Mouse (Mus musculus) kidney, postnatal 14 days (tissue): ENCODE measurements around the gene Rpl36.
A peak's percentile ranks its signal among the peaks of the same experiment; 100 is the strongest.

Experiments
- DNase-seq: peaks from one replicate; pipeline ENCODE4 v3.0.0; 2022; ENCODE audit warnings: mixed read lengths

Rpl36 gene

DNA sequence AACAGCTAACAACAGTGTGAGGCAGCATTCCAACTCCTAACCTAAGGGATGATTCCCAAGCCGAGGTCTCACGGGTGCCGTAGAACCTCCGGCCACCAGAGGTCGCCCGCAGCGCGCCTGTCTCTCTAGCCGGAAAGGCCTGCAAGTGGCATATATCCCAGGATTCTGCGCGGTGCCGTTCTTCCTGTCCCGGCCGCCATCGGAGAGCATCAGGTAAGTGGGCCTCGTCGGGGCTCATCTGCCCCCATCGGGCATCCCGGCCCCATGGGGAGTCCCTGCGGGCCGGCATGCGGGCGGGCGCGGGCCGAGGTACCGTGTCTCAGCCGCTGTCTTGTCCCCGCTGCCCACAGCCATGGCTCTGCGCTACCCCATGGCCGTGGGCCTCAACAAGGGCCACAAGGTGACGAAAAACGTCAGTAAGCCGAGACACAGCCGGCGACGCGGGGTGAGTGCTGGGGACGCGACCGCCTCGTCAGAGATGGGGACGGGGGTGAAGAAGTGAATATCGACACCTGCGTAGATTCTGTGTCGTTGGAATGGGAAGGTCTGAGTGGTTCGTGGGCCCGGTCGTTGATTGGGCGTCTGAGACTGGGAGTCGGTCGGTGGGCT, at the start of gene Rpl36:
Gene Rpl36 (plus strand): TSS at position 181 of the 609 bp plus-strand sequence.
- DNase-seq, result peak; percentile 96

DNA sequence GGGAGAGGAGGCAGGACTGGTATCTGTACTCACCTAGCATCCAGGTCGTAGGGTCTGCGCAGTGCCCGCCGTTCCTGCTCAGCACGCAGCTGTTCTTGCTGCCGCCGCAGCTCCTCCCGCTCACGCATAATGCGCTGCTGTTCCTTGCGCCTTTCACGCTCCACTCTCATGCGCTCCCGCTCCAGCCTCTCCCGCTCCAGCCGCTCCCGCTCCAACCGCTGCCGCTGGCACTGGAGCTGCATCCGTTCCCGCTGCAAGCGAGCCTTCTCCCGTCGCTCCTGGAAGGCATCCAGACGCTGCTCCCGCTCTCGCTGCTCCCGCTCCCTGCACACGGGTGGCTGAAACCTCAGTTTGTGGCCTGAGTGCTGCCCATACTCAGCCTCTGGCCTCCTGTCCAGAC, 46.9 kb upstream of the Rpl36 start:
- no peak for DNase-seq

DNA sequence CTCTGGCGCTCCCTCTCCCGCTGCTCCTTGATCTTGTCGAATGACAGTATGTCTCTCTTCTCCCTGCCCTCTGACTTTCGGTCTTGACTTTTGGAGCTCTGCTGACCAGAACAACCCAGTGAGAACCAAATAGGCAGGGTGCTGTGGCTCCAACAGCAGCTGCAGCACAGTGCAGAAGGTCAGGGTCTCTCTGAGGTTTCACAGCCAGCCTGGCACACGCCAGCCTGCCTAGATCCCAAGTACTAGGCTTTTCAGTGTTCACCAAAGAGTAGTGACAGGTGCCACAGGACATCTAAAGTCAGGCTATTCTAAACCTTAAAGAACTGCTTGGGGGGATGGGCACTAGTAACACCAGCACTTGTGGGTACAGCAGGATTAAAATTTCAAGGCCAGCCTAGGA, 46.3 kb upstream of the Rpl36 start:
- no peak for DNase-seq

DNA sequence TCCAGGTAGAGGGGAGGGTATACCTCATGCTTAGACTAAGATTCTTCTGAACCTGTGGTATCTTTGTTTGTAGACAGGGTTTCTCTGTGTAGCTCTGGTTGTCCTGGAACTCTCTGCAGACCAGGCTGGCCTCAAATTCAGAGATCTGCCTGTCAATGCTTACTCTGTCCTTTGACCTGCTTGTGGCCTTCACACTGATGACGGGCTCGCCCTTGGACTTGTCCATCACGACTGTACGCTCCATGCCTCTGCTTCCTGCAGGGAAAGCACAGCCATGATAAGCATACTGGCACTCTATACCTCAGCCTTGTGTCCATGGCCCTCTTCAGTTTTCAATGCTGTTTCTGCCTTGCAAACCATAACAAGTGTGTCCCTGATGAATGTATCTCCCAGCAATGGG, 45.8 kb upstream of the Rpl36 start:
- DNase-seq, result no peak

DNA sequence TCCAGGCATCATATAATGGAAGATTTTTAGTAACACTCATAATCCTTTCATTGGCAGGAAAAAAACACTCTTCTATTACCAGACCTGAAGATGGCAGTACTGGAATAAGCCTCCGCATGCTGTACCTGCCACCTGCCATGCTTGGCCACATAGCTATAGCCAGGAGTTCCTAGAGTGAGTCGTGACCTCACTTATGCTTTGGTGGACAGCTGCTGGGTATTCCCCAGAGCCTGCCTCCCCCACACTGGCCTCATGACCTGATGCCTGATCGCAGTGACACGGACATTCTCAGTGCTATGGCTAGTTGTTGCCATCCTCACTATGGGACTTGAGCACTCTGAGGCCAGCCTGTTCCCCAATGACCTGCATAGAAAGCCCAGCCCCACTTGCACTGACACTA, 42.9 kb upstream of the Rpl36 start:
- DNase-seq, result no peak

DNA sequence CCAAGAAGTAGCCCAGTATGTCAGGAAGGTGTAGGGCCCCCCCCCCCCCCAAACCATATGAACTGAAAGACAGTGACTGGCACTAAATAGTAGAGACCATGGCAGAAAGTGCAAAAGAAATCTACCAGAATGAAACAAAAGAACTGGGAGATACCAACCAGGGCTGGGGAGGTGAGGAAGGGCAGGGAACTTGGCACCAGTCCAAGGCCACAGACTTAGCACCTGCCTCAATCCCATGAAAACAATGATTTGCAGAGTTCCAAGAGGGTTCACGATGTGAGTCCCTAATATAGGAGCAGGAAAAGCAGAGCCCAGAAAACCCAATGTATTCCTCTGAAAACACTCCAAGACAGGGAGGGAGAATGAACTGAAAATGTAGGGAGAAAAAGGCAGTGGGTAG, 41.1 kb upstream of the Rpl36 start:
- DNase-seq, result peak; percentile 44

DNA sequence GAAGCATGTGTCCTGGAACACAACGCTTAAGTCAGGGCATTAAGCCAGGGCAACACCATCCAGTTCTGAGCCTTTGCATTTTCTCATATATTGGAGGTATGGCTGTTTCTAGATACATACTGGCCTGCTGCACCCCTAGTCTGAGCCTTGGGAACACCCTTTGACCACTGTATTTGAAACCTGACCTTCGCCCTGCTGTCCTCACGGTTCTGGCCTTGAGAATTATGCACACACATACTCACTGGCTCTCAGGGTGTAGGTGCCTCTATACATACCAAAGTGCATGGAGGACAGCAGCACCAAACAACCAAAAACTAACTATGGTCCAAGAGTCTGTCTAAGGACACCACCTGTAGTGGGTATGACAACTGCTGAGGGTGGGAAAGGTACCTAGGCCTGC, 40.3 kb upstream of the Rpl36 start:
- no peak for DNase-seq

DNA sequence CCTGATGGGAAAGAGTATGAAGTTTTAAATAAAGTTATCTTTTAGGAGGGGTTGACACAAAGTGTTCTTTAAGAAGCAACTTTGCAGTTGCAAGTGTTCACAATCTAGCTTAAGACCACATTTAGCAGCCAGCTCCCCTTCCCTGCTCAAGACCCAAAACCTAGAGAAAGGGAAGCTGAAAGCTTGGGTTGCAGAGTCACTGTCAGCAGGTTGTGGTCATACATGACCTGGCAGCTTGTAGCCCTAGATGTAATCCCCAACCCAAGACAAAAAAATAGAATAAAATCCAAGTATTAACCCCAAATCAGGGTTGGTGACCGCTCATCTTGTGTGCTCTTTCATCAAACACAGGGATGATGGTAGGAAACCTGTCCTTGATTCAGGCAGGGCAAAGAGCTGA, 30.1 kb upstream of the Rpl36 start:
- no peak for DNase-seq

DNA sequence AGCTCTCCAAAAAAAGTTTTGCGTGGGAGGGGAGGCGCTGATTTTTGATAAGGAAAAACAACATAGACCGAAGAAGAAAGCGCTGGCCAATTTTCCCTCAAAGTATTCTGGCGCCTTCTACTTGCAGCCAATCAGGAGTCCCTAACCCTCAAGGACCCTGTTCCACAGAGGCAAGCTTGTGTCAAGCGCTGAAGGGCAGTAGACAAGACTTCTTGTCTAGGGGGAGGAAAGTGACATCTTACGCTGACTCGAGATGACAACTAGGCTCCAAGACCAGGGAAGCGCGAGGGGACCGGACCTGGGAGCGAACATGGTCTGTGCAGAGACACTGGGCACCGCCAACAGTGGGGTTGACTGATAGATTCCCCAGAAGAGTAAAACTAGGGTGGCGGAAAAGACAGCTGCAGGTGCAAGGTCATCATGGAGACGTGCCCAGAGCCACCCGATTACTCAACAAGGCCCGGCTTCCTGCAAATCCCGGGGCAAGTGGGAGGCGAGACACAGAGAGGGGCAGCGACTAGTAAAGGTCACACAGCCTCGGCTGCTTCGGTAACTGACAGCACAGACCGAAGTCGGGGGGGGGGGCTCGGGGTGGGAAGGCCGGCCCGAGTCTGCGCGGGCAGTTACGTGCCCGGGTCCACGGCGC, 29.5 kb upstream of the Rpl36 start:
- DNase-seq, result no peak

DNA sequence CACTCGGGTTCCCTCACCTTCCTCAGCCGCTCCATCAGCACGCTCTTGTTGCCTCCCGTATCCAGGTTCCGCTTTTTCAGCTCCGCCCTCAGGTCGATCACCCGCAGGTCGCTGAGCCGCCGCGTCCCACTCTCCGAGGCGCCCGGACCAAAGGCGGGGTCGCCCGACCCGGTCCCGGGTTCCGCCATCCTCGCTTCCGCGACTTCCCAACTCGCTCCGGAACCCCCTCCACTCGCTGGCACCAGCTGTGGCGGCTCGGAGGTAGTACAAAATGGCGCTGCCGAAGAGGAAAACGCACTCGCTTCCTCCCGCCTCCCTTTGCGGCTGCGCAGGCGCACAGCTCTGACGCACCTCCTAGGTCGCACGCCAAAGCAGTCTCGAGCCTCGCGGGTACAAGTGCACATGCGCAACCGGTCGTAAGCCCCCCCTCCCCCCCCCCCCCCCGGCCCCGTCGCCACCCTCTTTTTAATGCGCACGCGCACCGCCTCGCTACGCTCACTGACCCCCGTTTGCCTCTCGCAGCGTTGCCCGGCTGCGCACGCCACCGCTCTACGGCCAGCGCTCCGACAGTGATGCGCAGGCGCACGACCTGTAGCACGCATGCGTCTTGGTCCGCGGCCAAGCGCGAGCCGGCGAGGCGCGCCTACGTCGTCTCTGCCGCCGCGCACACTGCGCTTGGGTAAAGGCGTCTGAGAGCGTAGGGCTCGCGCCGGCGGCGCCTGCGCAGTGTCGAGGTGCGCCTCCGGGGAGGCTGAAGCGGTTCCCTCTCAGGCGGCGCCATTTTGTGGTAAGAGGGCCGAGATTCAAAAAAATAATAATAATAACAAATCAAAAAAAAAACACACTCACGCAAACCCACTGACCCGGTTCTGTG, 28.7 kb upstream of the Rpl36 start, which contains the start of the genes Safb2 and Safb:
Gene Safb2 (minus strand): TSS at position 329 of the 874 bp plus-strand sequence.
Gene Safb (plus strand): TSS at position 569 of the 874 bp plus-strand sequence.
- peak; percentile 99 for DNase-seq

DNA sequence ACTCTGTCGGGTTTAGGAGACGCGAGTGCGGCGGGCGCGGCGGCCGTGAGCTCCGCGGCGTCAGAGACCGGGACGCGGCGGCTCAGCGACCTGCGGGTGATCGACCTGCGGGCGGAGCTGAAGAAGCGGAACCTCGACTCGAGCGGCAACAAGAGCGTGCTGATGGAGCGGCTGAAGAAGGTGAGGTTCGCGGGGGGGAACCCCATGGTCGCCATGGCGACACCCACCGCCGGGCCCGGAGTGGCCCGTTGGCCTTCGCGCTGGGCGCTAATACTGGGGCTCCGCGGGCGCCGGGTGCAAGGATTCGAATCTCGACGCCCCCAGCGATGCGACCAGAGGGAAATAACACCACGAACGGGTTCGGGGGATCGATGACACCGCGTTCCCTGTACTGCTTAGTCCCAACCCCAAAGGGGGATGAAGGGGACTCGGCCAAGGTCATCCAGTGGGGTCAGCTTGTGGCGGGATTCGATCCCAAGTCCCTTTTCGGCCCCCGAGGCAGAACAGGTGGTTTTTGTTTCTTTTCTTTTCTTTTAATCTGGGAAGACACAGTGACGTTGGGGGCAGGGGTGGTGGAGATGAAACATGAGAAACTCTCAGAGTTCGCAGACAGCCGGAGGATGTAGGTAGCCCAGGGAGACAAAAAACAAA, 27.9 kb upstream of the Rpl36 start:
- peak; percentile 68 for DNase-seq

DNA sequence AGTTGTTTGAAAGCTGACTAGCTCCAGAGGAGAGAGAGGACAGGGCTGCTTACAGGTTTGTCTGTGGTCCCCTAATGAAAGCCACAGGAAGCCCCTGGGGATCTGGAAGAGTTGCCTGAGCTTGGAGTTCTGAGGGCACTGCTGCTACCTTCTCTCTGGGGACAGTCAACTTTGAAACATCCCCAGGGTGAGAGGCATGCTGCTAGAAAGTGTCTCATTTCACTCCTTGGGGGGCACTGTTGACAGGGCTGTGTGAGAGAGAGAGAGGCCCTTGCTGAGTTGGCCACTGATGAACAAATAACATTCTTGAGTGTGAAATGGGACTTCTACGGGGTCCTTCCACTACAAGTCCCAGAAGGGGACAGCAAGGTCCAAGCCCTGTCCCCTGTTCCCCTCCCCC, 25.4 kb upstream of the Rpl36 start:
- DNase-seq, result no peak

DNA sequence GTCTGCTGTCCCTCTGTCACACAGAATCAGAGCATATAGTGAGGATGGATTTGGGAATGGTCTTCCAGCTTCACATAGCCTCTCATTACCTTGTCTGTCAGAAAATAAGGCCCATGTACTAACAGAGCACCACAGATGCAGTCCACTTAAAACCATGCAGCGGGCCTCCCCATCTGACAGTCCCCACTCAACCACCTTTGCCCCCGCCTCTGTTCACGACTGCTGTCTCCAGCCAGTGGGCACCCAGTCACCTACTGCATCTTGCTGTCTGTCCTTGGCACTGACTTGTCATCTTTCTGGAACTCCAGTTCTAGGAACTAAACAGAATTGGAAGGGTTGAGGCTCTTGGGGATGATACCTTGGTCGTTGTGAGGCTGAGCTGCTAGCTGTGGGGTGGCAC, 24.3 kb upstream of the Rpl36 start:
- DNase-seq, result no peak

DNA sequence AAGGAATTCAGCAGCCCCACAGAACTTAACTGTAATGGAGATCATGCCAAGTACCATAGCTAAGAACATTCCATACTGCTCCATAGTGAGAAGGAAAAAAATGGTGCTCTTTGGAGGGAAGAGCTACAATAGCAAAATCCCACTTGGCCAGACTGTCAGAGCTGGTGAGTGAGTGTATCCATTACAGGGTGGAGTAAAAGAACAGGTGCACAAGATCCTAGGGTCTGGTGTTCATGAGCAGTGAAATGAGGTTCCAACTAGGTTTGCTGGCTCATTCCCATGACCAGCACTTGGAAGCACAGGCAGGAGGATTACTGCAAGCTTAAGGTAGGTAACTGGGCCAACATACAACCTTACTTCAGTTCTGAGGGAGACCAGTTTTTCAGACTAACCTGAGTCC, 20.7 kb upstream of the Rpl36 start:
- DNase-seq, result no peak

DNA sequence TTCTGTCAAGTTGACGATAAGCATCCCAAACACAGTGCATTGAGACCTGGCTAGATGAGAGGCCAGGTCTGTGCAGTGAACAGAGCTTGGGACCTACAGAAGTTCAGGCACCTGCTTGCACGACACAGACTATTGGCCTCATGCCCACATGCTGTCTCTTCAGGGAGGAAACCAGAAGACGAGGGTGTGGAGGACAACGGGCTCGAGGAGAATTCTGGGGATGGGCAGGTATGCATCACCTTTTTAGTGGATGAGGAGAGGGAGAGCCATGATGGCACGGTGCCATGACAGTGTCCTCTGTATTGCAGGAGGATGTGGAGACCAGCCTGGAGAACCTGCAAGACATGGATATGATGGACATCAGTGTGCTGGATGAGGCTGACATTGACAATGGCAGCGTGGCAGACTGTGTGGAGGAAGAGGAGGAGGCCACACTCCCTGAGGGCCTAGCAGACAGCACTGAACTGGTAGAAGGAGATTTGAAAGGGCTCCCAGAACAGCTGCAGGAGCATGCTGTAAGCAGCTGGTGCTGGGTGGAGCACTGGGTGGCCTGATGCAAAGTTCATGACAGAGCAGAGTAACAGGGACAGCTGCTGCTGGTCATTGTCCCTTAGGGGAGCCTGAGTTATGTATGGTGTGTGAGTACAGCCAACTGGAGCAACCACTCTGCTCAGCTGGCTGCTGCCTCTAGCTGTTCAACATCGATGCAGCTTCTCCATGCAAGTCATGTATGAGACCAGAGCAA, 19.5 kb upstream of the Rpl36 start:
- peak; percentile 41 for DNase-seq

DNA sequence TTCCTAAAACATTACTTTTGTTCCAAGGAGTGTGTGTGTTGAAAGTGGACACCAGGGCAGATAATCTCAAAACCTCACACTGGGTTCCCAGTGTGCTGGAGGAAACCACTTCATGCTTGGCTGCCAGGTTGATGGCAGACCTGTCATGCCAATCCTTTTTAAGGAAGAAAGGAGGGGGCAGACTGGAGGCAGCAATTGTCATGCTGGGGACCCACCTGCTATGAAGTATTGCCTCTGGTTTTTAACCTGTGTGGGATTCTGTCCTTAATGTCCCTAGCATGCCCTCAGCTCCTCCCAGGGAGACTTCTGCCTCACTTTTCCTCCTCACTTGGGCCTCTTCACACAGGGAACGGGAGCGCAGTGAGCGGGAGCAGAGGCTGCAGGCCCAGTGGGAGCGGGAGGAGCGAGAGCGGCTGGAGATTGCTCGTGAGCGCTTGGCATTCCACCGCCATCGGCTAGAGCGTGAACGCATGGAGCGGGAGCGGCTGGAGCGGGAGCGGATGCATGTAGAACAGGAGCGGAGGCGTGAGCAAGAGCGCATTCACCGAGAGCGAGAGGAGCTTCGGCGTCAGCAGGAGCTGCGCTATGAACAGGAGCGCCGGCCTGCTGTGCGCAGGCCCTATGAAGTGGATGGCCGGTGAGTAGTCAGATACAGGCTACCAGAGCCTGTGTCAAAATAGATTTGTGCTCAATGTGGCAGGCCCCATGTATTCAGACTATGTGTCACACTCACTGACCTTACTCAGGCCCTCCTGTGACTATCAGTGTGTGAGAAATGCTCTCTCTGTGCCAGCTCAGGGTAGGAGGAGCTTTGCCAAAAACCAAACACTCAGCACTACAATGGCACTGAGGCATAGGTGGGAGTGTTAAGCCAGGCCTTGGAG, 9.8 kb upstream of the Rpl36 start:
- DNase-seq, result no peak

DNA sequence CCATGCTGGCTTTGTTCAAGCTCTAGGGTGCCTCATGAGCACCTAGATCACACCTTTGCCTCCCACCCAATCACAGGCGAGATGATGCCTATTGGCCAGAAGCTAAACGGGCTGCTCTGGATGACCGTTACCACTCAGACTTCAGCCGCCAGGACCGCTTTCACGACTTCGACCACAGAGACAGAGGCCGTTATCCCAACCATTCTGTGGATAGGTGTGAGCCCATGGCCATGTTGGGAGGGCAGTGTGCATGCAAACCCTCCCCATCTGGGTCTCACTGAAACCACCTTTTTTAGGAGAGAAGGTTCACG, 9.2 kb upstream of the Rpl36 start:
- no peak for DNase-seq

DNA sequence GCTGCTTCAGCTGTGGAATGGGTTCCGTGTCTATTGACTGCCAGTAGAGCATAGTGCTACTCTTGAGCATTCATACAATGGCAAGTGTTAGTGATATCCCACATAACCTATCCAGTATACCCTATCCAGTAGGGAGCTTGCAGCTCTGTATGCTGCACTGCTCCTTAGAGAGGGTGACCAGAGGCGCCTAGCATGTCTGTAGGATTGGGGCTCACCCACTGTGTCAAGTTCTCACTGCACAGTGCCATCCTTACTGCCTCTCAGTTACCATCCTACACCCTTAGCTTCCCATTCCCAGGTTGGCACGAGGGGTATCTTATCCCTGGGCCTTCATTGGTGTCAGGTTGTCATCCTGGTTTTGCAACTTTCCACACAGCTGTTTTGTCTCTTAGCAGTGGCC, 8.8 kb upstream of the Rpl36 start:
- no peak for DNase-seq

DNA sequence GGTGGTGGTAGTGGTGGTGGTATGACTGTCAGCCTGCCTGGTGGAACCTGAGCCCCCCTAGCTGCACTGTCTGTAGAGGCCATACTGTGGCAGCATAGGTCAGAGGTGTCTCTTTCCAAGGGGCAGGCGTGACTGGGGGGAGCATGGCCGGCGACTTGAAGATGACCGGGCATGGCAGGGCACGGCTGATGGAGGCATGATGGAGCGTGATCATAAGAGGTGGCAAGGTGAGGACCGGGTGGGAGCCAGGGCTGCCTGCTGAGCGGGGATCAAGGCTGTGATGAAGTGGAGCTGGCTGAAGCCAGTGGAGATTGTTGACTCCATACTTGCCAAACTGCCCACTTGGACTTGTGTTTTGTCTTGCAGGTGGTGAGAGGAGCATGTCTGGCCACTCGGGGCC, 7.8 kb upstream of the Rpl36 start:
- no peak for DNase-seq

DNA sequence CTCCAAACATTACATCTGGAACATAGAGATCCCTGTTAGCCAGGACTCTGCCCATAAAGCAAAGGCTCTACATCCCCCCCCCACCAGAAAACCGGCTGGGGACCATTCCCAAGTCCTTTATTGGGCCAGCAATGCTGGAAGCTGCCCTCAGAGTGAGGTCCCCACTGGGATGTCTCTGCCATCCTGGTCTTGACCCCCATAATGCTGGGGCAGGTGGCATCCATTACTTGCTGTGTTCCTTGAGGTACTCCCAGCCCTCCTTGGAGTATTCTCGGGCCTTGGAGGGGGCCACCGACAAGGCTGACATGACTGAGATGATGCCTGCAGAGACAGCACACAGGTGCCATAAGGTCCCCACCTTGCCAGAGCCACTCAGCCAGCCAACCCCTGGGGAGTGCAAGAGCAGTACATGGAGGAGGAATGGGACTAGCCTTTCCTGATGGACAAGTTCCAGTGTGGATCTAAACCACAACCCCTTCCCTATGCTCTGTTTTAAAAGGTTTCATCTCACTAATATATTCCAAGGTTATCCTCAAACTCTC, 5.6 kb upstream of the Rpl36 start:
- DNase-seq, result no peak

DNA sequence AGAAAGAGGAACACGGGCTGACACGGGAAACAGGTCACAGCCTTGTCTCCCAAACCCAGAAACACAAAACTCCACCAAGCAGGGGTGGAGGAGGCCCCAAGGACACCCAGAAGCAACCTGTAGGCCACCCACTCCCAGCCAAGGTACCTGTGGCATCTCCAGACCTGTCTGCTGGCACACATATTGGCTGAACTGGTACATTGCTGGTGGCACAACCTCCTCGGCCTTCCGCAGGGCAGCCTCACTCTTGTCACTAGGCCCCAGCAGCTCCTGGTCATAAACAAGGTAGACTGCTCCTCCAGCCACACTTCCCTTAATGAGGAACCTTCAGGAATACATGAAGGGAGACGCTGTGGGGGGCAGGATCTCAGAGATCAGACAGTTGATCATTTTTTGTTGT, 4.5 kb upstream of the Rpl36 start:
- DNase-seq, result no peak
